Mouse (Mus musculus): ENCODE measurements around the gene Cd59b. TPM values are rescaled to one million over a fixed set of nuclear protein-coding genes. Genes with fewer than 3 reads are reported as not detected.
"Not testable (repeated sequence)": the region's sequence is repeated elsewhere in the genome, so short reads cannot be mapped to it uniquely, and the experiment has no call there.

Gene Cd59b
- polyA plus RNA-seq, 1 experiment from 2014 or later: 3.8 TPM

DNA sequence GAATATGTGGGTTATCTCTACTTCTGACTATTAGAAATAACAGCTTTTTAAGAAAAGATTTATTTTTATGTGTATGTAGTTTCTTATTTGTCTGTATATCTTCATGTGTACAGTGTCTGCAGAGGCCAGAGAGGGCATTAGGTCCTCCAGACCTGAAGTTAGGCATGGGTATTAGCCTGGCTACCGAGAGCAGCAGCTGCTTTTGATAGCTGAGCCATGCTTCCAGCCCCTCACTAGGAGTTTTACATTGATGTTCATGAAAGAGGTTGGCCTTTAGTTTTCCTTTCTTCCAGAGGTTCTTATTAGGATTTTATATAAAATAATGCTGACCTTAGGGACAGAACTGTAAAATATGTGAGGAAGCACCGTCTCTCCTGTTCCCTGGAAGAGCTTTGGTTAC lies 31.4 kb upstream of the Cd59b start:
- H3K4me1 ChIP-seq: no peaks in the 10 kb centered on the region; the same call in 1 of the 2 replicates
- H3K4me3 ChIP-seq (replicated peaks): no peak overlapping the region
- no peak for ATAC-seq (ENCODE audit: low FRiP score)
- peaks cover 30% of the 10 kb centered on the region for H3K36me3 ChIP-seq
- 35% methylated on average over 2 of the region's 2 CpGs for WGBS
- H3K27me3 ChIP-seq (replicated peaks): no peaks in the 10 kb centered on the region
- no peak overlapping the region for H3K9ac ChIP-seq (replicated peaks)
- no peak overlapping the region for H3K27ac ChIP-seq (replicated peaks)
- no peaks in the 10 kb centered on the region for H3K9me3 ChIP-seq (replicated peaks)
- H3K4me2 ChIP-seq: no peak overlapping the region

DNA sequence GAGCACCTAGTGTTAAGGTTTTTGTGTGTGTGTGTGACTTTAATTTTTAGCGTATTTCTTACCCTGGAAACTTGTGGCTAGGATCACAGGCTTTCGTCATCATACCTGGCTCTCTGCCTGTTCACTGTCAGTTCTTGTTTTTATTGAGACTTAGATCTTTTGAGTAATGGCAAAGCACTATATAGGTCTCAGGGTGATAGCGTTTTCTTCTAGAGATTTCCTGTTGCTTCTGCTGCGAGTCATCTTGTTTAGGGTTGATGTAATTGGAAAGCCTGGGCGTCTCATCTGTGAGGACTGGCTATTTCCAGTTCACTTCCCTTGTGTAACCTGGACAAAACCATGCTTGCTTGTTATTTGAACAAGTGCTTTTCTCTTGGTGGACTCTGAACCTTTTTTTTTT lies 28.0 kb upstream of the Cd59b start:
- no peaks in the 10 kb centered on the region for H3K9me3 ChIP-seq (replicated peaks)
- H3K27me3 ChIP-seq (replicated peaks): no peaks in the 10 kb centered on the region
- 83% methylated on average over 5 of the region's 5 CpGs for WGBS
- no peak overlapping the region for H3K4me2 ChIP-seq
- no peaks in the 10 kb centered on the region; the same call in 1 of the 2 replicates for H3K4me1 ChIP-seq
- no peak overlapping the region for H3K27ac ChIP-seq (replicated peaks)
- no peak for ATAC-seq (ENCODE audit: low FRiP score)
- H3K36me3 ChIP-seq: peaks cover 22% of the 10 kb centered on the region
- no peak overlapping the region for H3K4me3 ChIP-seq (replicated peaks)
- H3K9ac ChIP-seq (replicated peaks): no peak overlapping the region

DNA sequence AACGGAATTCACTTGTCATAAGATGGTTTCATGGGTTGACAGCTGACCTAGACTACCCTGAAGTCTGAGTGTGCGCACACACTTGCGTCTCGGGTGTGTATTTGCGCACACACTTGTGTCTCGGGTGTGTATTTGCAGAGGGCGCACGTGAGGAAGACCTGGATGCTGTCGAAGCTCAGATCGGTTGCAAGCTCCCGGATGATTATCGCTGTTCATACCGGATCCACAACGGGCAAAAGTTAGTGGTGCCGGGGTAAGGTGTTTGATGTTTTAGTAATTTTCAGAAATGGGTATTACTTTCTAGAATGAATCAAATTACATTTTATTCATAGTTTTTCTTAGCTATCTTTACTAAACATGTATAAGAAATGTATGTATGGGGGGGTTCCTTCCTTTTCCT lies 26.9 kb upstream of the Cd59b start:
- Histone ChIP-seq H3K27ac (replicated peaks) (no peak overlapping the region), H3K4me3 (replicated peaks) (no peak overlapping the region), H3K9ac (replicated peaks) (no peak overlapping the region), H3K4me1 (no peaks in the 10 kb centered on the region; the same call in 1 of the 2 replicates), H3K4me2 (no peak overlapping the region), H3K9me3 (replicated peaks) (no peaks in the 10 kb centered on the region), H3K36me3 (peaks cover 21% of the 10 kb centered on the region), H3K27me3 (replicated peaks) (no peaks in the 10 kb centered on the region)
- ATAC-seq (ENCODE audit: low FRiP score): no peak
- WGBS: 95% methylated on average over 15 of the region's 15 CpGs

DNA sequence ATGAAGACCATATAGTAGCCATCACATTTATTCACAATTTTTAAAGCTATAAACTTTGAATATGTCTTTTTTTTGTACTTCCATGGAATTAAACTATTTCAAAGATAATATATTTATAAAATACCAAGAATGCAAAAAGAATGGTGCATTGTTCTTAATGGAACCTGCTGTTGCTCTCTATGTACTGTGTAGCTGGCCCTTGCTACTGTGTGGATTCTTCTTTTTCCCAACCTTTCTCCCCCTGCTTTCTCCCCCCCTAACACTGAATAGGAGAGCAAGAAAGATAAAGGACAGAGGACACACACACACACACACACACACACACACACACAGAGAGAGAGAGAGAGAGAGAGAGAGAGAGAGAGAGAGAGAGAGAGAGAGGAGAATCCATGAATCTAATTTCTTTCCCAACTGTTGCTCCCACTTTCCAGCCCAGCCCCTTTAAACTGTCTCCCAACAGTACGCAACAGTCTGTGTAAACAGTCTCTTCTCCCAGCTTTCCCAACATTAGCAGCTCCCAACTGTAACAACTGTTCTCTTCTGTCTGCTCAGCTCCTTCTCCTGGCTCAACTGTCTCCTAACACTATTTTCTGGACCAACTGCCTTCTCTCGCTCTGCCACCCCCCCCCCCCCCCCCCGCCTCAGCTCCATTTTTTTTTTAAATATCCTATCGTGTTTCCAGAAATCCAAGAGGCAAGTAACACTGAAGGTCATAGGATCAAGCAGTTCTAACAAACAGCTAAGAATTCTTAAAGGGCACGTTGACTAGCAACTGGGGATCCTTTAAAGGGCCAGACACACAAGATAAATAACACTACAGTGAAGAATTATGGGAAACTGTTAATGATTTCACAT lies 25.8 kb upstream of the Cd59b start:
- H3K27me3 ChIP-seq (replicated peaks): no peaks in the 10 kb centered on the region
- H3K27ac ChIP-seq (replicated peaks): no peak overlapping the region
- ATAC-seq (ENCODE audit: low FRiP score): no peak
- WGBS: 58% methylated on average over 5 of the region's 5 CpGs
- no peak overlapping the region for H3K4me2 ChIP-seq
- no peak overlapping the region for H3K9ac ChIP-seq (replicated peaks)
- no peak overlapping the region for H3K4me3 ChIP-seq (replicated peaks)
- H3K36me3 ChIP-seq: peaks cover 30% of the 10 kb centered on the region
- H3K9me3 ChIP-seq (replicated peaks): no peaks in the 10 kb centered on the region
- no peaks in the 10 kb centered on the region for H3K4me1 ChIP-seq

DNA sequence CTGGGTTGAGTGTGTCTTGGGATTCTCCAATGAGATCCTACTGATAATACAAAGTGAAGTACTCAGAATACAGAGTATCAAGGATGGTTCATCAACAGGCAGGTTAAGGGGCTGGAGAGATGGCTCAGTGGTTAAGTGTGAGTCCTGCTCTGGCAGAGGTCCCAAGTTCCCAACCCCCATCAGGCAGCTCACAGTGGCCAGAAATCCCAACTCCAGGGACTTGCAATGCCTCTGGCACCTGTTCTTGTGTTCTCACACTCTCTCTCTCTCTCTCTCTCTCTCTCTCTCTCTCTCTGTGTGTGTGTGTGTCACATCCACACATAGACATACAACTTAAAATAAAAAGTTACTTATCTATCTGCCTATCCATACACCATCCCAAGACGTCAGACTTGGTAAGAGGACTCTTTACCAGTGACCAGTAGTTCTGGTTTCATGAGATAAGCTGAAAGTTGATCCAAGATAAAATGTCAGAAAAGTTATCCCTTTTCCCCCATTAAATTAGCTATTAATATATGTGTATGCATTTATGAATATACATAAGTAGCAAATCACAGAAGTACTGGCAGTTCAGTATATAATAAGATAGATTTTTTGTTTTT lies 25.1 kb upstream of the Cd59b start:
- Histone ChIP-seq H3K4me3 (replicated peaks) (no peak overlapping the region), H3K4me1 (no peaks in the 10 kb centered on the region), H3K4me2 (no peak overlapping the region), H3K9ac (replicated peaks) (no peak overlapping the region), H3K27ac (replicated peaks) (no peak overlapping the region), H3K36me3 (peaks cover 30% of the 10 kb centered on the region), H3K27me3 (replicated peaks) (no peaks in the 10 kb centered on the region), H3K9me3 (replicated peaks) (no peaks in the 10 kb centered on the region)
- 91% methylated on average over 1 of the region's 1 CpGs for WGBS
- no peak for ATAC-seq (ENCODE audit: low FRiP score)

DNA sequence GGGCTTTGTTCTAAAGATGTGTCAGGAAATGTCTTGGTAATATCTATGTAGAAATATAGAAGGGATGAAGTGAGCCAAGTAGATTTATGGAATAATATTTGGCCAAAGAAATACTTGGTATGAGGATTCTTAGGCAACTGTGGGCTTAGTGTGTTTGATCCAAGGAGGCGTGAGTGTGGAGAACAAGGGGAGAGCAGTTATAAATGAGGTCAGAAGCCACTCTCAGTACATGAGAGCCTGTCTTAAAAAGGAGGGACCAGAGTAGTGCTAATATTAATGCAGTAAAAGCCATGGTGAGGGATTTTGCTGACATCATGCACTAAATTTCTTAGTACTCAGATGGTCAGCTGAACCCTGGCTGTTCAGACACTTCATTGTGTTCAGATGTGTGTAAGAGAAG lies 11.3 kb upstream of the Cd59b start:
- no peak overlapping the region for H3K4me3 ChIP-seq (replicated peaks)
- no peak overlapping the region for H3K27ac ChIP-seq (replicated peaks)
- no peaks in the 10 kb centered on the region for H3K27me3 ChIP-seq (replicated peaks)
- no peak overlapping the region for H3K9ac ChIP-seq (replicated peaks)
- WGBS: 94% methylated on average over 1 of the region's 1 CpGs
- H3K36me3 ChIP-seq: peaks cover 50% of the 10 kb centered on the region
- no peaks in the 10 kb centered on the region for H3K9me3 ChIP-seq (replicated peaks)
- no peak for ATAC-seq (ENCODE audit: low FRiP score)
- no peaks in the 10 kb centered on the region for H3K4me1 ChIP-seq
- H3K4me2 ChIP-seq: no peak overlapping the region

DNA sequence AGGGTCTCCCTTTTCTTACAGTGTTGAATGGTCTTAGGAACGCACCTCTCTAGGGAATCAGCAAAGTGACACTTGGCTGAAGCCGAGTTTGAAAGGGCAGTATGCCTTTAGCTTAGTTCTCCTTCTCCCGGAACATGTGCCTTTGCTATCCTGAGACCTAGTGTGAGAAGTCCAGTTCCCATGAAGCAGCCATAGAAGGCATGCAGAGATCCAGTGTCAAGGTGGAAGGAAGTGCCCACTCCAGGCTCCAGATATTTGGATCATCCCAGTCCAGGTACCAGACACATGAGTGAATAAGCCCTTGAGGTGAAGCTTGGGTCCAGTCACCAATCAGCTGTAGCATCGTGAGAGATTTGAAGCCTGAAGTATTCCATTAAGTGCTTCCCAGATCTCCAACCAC lies 10.7 kb upstream of the Cd59b start:
- ATAC-seq (ENCODE audit: low FRiP score): no peak
- H3K27me3 ChIP-seq (replicated peaks): no peaks in the 10 kb centered on the region
- H3K9ac ChIP-seq (replicated peaks): no peak overlapping the region
- WGBS: 96% methylated on average over 4 of the region's 4 CpGs
- no peak overlapping the region for H3K27ac ChIP-seq (replicated peaks)
- peaks cover 47% of the 10 kb centered on the region for H3K36me3 ChIP-seq
- H3K4me3 ChIP-seq (replicated peaks): no peak overlapping the region
- no peaks in the 10 kb centered on the region for H3K9me3 ChIP-seq (replicated peaks)
- H3K4me2 ChIP-seq: no peak overlapping the region
- no peaks in the 10 kb centered on the region for H3K4me1 ChIP-seq

DNA sequence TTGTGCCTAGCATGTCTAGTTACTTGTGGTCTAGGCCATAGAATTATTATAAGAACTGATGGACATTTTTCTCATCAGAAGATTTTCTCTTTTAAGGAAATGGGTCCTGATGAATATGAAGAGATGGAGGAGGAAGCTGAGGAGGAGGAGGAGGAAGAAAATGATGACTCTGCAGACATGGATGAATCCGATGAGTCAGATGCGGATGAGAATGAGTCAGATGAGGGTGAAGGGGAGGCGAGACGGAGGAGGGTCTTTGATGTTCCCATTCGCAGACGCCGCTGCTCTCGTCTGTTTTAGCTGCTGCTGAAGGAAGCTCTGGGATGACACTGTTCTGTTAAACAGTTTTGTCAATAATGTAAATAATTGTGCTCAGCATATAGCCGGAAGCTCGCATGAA lies 9.9 kb upstream of the Cd59b start:
- Histone ChIP-seq H3K9me3 (replicated peaks) (no peaks in the 10 kb centered on the region), H3K36me3 (peaks cover 39% of the 10 kb centered on the region), H3K27me3 (replicated peaks) (no peaks in the 10 kb centered on the region), H3K4me1 (no peaks in the 10 kb centered on the region), H3K9ac (replicated peaks) (no peak overlapping the region), H3K27ac (replicated peaks) (no peak overlapping the region), H3K4me2 (no peak overlapping the region), H3K4me3 (replicated peaks) (no peak overlapping the region)
- WGBS: 83% methylated on average over 10 of the region's 10 CpGs
- ATAC-seq (ENCODE audit: low FRiP score): no peak

DNA sequence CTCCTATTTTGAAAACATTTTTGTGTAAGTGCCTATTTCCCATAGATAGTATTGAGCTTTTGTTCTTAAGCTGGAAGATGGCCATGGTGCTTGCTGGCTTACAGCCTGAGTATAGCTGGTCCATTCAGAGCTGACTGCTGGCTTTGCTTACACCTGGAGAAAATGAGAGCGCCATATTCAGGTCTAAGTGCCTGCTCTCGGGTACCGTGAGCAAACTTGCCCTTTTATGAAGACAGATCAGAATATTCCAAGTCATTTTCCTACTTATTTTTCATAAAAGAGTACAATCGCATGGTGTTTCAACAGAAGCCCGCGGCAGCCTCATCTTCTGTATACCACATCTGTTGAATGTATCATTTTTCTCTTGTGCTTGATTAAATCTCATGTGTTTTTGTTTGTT lies 8.7 kb upstream of the Cd59b start:
- no peak overlapping the region for H3K4me3 ChIP-seq (replicated peaks)
- WGBS: 98% methylated on average over 6 of the region's 6 CpGs

DNA sequence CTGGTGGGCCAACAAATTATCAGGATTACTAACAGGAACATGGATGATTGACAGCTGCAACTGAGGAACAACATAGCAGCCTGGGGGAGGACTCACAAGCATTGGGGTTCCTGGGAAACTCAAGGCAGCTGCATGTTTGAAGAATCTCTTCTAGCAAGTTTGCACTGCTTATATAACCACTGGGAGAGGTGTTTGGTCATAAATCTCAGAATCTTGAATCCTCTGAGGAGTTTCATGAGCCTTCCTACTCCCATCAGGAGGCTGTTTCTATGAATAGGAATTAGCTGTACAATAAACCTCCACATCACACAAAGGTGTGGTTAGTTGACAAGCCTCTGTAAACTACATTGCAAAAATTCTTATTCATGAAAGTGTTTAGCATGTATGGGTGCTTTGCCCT lies 7.0 kb upstream of the Cd59b start:
- Histone ChIP-seq H3K27ac (replicated peaks) (no peak overlapping the region), H3K9me3 (replicated peaks) (no peaks in the 10 kb centered on the region), H3K4me1 (no peaks in the 10 kb centered on the region), H3K27me3 (replicated peaks) (no peaks in the 10 kb centered on the region), H3K4me2 (no peak overlapping the region), H3K36me3 (peaks cover 32% of the 10 kb centered on the region), H3K4me3 (replicated peaks) (no peak overlapping the region), H3K9ac (replicated peaks) (no peak overlapping the region)
- ATAC-seq (ENCODE audit: low FRiP score): no peak

More for the DNA sequence above, 8.7 kb upstream of the Cd59b start:
- no peaks in the 10 kb centered on the region for H3K27me3 ChIP-seq (replicated peaks)
- no peaks in the 10 kb centered on the region for H3K4me1 ChIP-seq
- H3K4me2 ChIP-seq: no peak overlapping the region
- no peak for ATAC-seq (ENCODE audit: low FRiP score)
- no peak overlapping the region for H3K27ac ChIP-seq (replicated peaks)
- no peak overlapping the region for H3K9ac ChIP-seq (replicated peaks)
- peaks cover 32% of the 10 kb centered on the region for H3K36me3 ChIP-seq
- no peaks in the 10 kb centered on the region for H3K9me3 ChIP-seq (replicated peaks)

DNA sequence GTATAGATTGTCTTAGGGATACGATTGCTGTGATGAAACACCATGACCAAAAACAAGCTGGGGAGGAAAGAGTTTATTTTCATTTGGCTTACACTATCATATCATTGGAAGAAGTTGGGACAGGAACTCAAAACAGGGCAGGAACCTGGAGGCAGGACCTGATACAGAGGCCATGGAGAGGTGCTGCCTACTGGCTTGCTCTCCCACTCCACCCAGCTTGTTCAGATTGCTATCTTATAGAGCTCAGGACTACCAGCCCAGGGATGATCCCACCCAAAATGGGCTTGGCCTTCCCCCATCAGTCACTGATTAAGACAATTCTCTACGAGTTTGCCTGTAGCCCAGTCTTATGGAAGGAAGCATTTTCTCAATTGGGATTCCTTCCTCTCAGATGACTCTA lies 5.5 kb upstream of the Cd59b start:
- Histone ChIP-seq H3K36me3 (peaks cover 27% of the 10 kb centered on the region), H3K9me3 (replicated peaks) (no peaks in the 10 kb centered on the region), H3K27me3 (replicated peaks) (no peaks in the 10 kb centered on the region), H3K9ac (replicated peaks) (no peak overlapping the region), H3K4me1 (no peaks in the 10 kb centered on the region), H3K27ac (replicated peaks) (no peak overlapping the region), H3K4me2 (no peak overlapping the region), H3K4me3 (replicated peaks) (no peak overlapping the region)
- WGBS: 92% methylated on average over 2 of the region's 2 CpGs
- ATAC-seq (ENCODE audit: low FRiP score): no peak

DNA sequence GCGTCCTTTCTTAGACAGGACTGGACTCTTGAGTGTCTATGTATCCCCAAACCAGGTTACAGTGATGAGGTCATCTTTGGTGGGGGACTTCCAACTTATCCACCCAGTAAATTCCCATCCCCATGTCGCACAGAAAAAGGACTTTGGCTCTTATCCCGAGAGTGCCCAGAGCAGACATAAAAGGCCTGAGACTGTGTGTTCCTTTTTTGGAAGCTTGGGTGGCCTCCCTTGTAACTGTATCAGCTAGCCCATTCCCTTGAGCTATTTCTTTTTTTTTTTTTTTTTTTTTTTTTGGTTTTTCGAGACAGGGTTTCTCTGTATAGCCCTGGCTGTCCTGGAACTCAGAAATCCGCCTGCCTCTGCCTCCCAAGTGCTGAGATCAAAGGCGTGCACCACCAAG lies 4.1 kb upstream of the Cd59b start, which contains the start of gene Gm10912:
Gm10912 (plus strand) TSS at position 301 of the 400 bp plus-strand sequence.
- not testable (repeated sequence) for H3K9me3 ChIP-seq (replicated peaks); H3K9ac ChIP-seq (replicated peaks); H3K4me2 ChIP-seq; H3K27ac ChIP-seq (replicated peaks); H3K27me3 ChIP-seq (replicated peaks); ATAC-seq (ENCODE audit: low FRiP score); H3K4me3 ChIP-seq (replicated peaks); H3K4me1 ChIP-seq
- peaks cover 17% of the 10 kb centered on the region; the same call in 1 of the 2 replicates for H3K36me3 ChIP-seq
- WGBS: 96% methylated on average over 5 of the region's 6 CpGs

All from neural tube, embryonic 15.5 days (tissue).